Mouse (Mus musculus) erythroblast, embryonic 14.5 days (primary cell): Measurements from ENCODE around the gene Fmnl1.

Experiments
- GATA1 ChIP-seq: IDR thresholded peaks from 2 replicates; pipeline ENCODE4 v1.6.1; 2012; ENCODE audit warnings: low read length, inconsistent platforms, mixed read lengths
- TAL1 ChIP-seq: IDR thresholded peaks from 3 replicates; pipeline ENCODE4 v1.6.1; 2012; ENCODE audit warnings: low read length, inconsistent platforms, mixed read lengths

GRCm38 (mm10) chr11:103162132-103162531 is 8.8 kb upstream of the Fmnl1 start:
- TF ChIP-seq GATA1 (no peak), TAL1 (no peak)
